Mouse (Mus musculus) kidney, embryonic 16.5 days (tissue): ENCODE data around the gene Nipsnap2. TPM values are rescaled to one million over a fixed set of nuclear protein-coding genes. Genes with fewer than 3 reads are reported as not detected.
"Not testable (repeated sequence)": the region's sequence is repeated elsewhere in the genome, so short reads cannot be mapped to it uniquely, and the experiment has no call there.

Experiments used
- ATAC-seq: fragments of 200-750 bp; cut with Nextera tagmentation; 2 replicates; pipeline ENCODE4 v1.8.0; 2017; ENCODE audit warnings: moderate TSS enrichment; ENCODE audit not compliant: low FRiP score, low TSS enrichment
- H3K27ac ChIP-seq: fragments of 300-500 bp; sonication (generic); 2 replicates; pipeline ENCODE4 v1.5.1; 2014; ENCODE audit warnings: low read length
- H3K27me3 ChIP-seq: fragments of 300-500 bp; sonication (generic); 2 replicates; pipeline ENCODE4 v1.6.1; 2014; ENCODE audit warnings: low read length, control low read depth, mixed read lengths; ENCODE audit not compliant: insufficient read depth
- H3K36me3 ChIP-seq: fragments of 300-500 bp; sonication (generic); 2 replicates; pipeline ENCODE4 v1.6.1; 2014; ENCODE audit warnings: low read length, control low read depth, mixed read lengths; ENCODE audit not compliant: insufficient read depth
- H3K4me1 ChIP-seq: fragments of 300-500 bp; sonication (generic); 2 replicates; pipeline ENCODE4 v1.6.1; 2014; ENCODE audit warnings: low read length, control low read depth, mixed read lengths; ENCODE audit not compliant: insufficient read depth
- H3K4me2 ChIP-seq: fragments of 300-500 bp; sonication (generic); replicated peaks from 2 replicates; pipeline ENCODE4 v1.6.1; 2014; ENCODE audit warnings: low read depth, low read length
- H3K4me3 ChIP-seq: fragments of 300-500 bp; sonication (generic); 2 replicates; pipeline ENCODE4 v1.5.1; 2014; ENCODE audit warnings: mild to moderate bottlenecking, low read length
- H3K9ac ChIP-seq: fragments of 300-500 bp; sonication (generic); replicated peaks from 2 replicates; pipeline ENCODE4 v1.6.1; 2014; ENCODE audit warnings: low read length
- H3K9me3 ChIP-seq: fragments of 300-500 bp; sonication (generic); 2 replicates; pipeline ENCODE4 v1.6.1; 2016; ENCODE audit warnings: low read length, control low read depth
- WGBS: fragments of 180-500 bp; shearing (Covaris S2); extraction: QIAGEN DNeasy Blood & Tissue Kit; methylation state at CpG from one replicate; pipeline ENCODE4 v1.1.7; 2014; 5-methylcytosine and 5-hydroxymethylcytosine counted together
- polyA plus RNA-seq: library from polyadenylated mRNA; unstranded; fragments of >200 nt; fragmentation: Nextera tagmentation; extraction: Ambion mirVana; gene quantifications from 2 replicates; pipeline ENCODE4 v1.2.1, GENCODE M21; 2015

Gene Nipsnap2
- polyA plus RNA-seq, result 152 and 161 TPM in 2 replicates

DNA sequence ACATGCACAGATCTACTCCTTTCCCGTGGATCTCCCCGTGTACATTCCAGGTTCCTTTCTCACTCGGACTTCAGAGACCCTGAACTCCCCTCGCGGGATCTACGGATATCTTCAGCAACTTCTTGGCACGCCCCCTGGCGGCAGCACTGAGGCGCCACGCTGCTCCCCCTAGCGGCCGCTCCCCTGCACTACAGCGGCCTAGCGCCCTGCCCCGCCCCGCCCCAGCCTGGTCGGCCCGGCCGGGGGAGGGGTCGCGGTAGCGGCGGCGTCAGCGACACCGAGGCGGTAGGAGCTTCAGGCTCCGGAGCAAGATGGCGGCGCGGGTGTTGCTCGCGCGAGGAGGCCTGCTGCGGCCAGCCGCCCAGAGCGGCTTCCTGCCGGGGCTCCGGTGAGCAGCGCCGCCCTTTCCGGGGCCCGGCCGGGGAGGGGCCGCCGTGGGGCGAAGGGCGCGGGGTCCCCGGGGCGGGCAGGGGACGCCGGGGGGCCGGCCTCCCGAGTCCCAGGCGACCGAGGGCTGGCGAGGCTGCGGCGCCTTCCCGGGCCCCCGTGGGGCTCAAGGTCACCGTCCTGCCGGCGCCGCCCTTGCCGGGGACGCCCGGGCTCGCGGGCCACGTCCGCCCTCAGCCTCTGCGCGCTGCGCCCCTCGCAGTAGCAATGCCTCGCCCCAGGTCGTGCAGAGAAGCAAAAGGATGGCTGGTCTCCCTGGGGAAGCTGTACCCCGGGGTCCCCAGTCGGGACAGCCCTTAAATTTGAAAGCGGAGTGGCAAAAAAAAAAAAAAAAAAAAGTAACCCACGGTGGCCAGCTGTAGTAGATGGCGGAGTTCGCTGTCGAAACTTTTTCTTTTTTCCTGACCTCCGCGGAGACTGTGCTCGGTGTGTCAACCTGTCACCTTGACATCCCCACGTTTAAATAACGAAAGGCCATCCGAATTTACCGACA is at the start of gene Nipsnap2:
TSS of gene Nipsnap2 (plus strand) at position 230 of the 940 bp plus-strand sequence.
- Histone ChIP-seq H3K27ac (peak within 1 kb of the TSS; percentile 98), H3K9ac (peak within 1 kb of the TSS; percentile 98), H3K27me3 (no peaks in the 10 kb centered on the region), H3K4me3 (peak within 1 kb of the TSS; percentile 79), H3K4me1 (peaks cover 34% of the 10 kb centered on the region), H3K4me2 (peak within 1 kb of the TSS; percentile 60), H3K9me3 (no peaks in the 10 kb centered on the region), H3K36me3 (peaks cover 1% of the 10 kb centered on the region; the same call in 1 of the 2 replicates)
- peak; percentile 95 for ATAC-seq
- under 1% methylated on average over 74 of the region's 93 CpGs for WGBS

DNA sequence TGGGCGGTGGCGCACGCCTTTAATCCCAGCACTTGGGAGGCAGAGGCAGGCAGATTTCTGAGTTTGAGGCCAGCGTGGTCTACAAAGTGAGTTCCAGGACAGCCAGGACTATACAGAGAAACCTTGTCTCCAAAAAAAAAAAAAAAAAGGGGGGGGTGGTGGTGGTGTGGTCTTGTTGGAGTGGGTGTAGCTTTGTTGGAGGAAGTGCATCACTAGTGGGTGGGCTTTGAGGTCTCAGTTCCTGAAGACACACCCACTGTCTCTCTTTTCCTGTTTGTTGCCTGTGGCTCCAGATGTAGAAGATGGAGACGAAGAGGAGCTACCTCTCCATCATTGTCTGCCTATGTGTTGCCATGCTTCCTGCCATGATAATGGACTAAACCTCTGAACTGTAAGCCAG is 39.7 kb upstream of the Nipsnap2 start:
- not testable (repeated sequence) for H3K36me3 ChIP-seq, H3K9ac ChIP-seq, H3K27ac ChIP-seq, H3K4me2 ChIP-seq, H3K4me1 ChIP-seq, H3K9me3 ChIP-seq, H3K27me3 ChIP-seq, H3K4me3 ChIP-seq, ATAC-seq
- 92% methylated on average over 5 of the region's 5 CpGs for WGBS

DNA sequence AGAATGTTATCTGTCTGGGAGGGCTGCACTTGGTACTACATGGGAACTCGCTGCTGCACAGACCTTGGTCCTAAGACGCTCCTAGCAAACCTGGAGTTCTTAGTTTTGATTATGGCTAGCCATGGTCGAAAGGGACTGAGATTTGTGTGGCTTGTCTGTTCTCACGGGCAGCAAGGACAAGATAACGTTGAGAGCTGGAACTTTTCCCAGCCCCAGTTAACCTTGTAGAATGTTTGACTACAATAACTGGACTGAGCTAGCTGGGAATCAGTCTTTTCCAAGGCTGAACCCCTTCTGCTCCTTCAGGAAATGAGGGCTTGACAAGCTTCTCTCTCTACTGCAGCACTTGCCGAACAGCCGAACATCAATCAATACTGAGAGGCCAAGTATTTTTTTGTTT is 37.2 kb upstream of the Nipsnap2 start:
- Histone ChIP-seq H3K4me1 (no peaks in the 10 kb centered on the region), H3K27me3 (no peaks in the 10 kb centered on the region), H3K9ac (no peak overlapping the region), H3K27ac (no peak overlapping the region), H3K4me3 (no peak overlapping the region), H3K4me2 (no peak overlapping the region), H3K36me3 (no peaks in the 10 kb centered on the region), H3K9me3 (no peaks in the 10 kb centered on the region)
- no peak for ATAC-seq
- 74% methylated on average over 7 of the region's 7 CpGs for WGBS

DNA sequence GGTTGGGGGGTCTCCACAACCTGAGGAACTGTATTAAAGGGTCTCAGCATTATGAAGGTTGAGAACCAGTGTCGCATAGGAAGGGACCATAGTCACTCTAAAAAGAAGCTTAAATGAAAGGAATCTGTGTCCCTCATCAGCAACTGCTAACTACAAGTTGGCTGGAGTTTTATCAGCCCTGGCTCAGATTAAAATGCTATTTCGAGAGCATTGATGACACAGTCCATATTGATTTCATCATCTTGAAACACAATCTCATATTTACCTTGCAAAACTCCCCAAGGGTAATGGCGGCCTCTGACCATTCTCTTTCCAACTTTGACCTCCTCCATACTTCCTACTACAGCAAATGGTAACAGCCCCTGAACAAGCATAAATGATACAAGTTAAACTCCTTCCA is 34.3 kb upstream of the Nipsnap2 start:
- no peak overlapping the region for H3K4me2 ChIP-seq
- no peak overlapping the region for H3K4me3 ChIP-seq
- H3K27me3 ChIP-seq, result no peaks in the 10 kb centered on the region
- H3K36me3 ChIP-seq, result no peaks in the 10 kb centered on the region
- H3K9ac ChIP-seq, result no peak overlapping the region
- no peak overlapping the region for H3K27ac ChIP-seq
- no peaks in the 10 kb centered on the region for H3K9me3 ChIP-seq
- no peak for ATAC-seq
- no peaks in the 10 kb centered on the region for H3K4me1 ChIP-seq
- 77% methylated on average over 3 of the region's 3 CpGs for WGBS

DNA sequence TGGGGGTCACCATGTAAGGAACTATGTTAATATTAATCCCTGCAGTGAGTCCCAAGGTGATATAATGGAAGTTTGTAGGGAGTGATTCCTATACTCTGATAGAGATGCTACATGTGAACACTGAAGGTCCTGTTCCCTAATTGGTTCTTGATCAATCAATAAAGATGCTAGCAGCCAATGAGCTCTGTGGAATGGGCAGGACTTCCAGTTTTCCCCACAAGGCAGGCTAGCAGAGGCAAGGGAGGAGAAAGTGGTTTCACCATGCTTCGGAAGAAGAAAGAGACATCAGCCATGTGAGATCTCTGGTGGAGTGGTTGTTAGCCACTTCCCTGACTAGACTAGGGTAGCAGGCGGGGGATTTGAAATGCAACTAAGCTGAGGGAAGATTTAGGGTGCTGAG is 24.4 kb upstream of the Nipsnap2 start:
- H3K36me3 ChIP-seq, result no peaks in the 10 kb centered on the region
- H3K9ac ChIP-seq, result no peak overlapping the region
- no peak overlapping the region for H3K4me3 ChIP-seq
- WGBS, result 24% methylated on average over 2 of the region's 2 CpGs
- H3K27me3 ChIP-seq, result peaks cover 4% of the 10 kb centered on the region; the same call in 1 of the 2 replicates
- H3K4me2 ChIP-seq, result no peak overlapping the region
- H3K4me1 ChIP-seq, result no peaks in the 10 kb centered on the region
- ATAC-seq, result no peak
- H3K27ac ChIP-seq, result no peak overlapping the region
- no peaks in the 10 kb centered on the region for H3K9me3 ChIP-seq

DNA sequence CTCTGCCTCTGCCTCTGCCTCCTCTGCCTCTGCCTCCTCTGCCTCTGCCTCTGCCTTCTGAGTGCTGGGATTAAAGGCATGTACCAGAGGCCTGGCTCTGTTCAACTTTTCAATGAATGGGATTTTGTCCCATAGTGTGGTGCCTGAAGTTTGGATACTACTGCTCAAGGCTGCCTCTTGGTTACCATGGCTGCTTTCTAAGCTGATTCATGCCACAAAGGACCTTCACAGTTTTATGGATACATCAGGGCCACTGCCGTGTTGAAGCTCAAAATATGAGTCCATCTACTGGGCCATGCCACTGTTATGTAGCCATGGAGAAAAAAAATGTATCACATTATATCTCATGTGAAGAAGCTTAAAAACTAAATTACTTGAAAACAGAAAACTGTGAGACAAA is 23.2 kb upstream of the Nipsnap2 start:
- Histone ChIP-seq H3K27ac (no peak overlapping the region), H3K9me3 (no peaks in the 10 kb centered on the region), H3K27me3 (peaks cover 4% of the 10 kb centered on the region; the same call in 1 of the 2 replicates), H3K4me3 (no peak overlapping the region), H3K4me2 (no peak overlapping the region), H3K36me3 (no peaks in the 10 kb centered on the region), H3K4me1 (no peaks in the 10 kb centered on the region), H3K9ac (no peak overlapping the region)
- 88% methylated on average over 1 of the region's 1 CpGs for WGBS
- no peak for ATAC-seq

DNA sequence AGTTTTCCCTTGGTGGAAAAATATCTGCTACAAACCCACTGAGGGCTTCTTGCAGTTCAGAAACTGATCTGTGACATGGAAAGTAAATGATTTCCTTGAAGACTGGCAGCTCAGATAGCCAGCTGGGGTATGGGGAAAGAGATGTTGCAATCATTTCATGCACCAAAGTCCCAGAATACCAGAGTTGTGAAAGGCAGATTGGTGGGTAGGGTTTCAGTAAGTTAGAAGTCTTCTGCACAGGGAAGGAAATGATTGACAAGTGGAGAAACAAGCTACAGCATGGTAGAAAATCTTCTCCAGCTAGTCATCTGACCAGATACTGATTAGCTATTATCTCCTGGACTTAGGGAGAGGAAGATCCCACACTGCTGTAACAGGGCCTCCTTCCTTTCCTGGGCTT is 21.5 kb upstream of the Nipsnap2 start:
- H3K4me2 ChIP-seq, result no peak overlapping the region
- ATAC-seq, result no peak

DNA sequence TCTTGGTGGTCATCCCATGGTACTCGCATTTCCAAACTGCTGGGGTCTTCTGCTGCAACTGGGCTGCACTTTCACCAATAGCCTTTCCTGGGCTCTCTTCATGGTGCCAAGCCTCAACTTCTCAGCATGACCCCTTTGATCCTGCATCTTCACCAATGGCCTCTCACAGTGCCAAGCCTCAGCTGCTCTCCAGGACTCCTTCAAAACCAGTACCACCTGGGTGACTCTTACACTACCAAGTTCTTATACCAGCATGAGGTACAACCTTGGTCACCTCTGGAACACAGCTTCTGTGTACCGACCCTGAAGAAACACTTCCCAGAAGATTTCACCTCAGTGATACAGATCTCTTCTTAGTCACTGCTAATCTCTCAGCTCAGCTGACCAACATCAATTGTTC is 16.5 kb upstream of the Nipsnap2 start, which contains the start of gene Sept14:
TSS of gene Sept14 (minus strand) at position 101 of the 400 bp plus-strand sequence.
- Histone ChIP-seq H3K4me2 (no peak within 1 kb of the TSS), H3K27me3 (no peaks in the 10 kb centered on the region), H3K4me3 (no peak within 1 kb of the TSS), H3K36me3 (no peaks in the 10 kb centered on the region), H3K9ac (no peak within 1 kb of the TSS), H3K9me3 (no peaks in the 10 kb centered on the region), H3K4me1 (no peaks in the 10 kb centered on the region), H3K27ac (no peak within 1 kb of the TSS)
- WGBS, result 74% methylated on average over 2 of the region's 2 CpGs
- no peak for ATAC-seq

More for the DNA sequence above, 21.5 kb upstream of the Nipsnap2 start:
- Histone ChIP-seq H3K27ac (no peak overlapping the region), H3K4me3 (no peak overlapping the region), H3K9ac (no peak overlapping the region), H3K27me3 (peaks cover 4% of the 10 kb centered on the region; the same call in 1 of the 2 replicates), H3K36me3 (no peaks in the 10 kb centered on the region), H3K9me3 (no peaks in the 10 kb centered on the region), H3K4me1 (no peaks in the 10 kb centered on the region)

DNA sequence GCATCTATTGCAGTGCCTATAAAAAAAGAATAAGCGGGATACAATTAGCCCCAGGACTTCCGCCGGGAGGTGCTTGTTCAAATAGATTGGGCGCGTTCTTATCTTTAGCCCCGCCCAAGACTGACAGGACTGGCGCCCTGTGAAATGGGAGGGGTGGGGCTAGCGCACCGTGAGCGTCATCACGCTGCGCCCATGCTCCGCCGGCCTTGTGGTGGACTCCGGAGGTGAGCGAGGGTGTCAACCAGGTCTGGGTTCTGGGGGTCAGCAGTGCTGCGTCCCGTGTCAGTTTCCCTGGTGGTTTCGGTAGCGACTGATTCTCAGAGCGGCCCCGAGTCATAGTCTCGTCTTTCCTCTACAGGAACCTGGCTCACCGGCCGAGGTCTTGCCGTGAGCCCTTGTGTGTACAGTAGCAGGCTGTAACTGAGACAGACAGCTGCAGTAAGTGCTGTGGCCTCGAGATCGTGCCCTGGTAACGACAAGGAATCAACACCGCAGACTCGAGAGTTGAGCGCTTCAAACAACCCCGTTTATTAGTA is 9.5 kb upstream of the Nipsnap2 start, which contains the start of gene Mrps17:
TSS of gene Mrps17 (plus strand) at position 172 of the 536 bp plus-strand sequence.
- Histone ChIP-seq H3K36me3 (peaks cover 31% of the 10 kb centered on the region), H3K27ac (no peak within 1 kb of the TSS; the same call in 1 of the 2 replicates), H3K4me2 (peak within 1 kb of the TSS; percentile 84), H3K4me1 (peaks cover 8% of the 10 kb centered on the region), H3K9me3 (no peaks in the 10 kb centered on the region), H3K27me3 (no peaks in the 10 kb centered on the region), H3K4me3 (peak within 1 kb of the TSS; percentile 78), H3K9ac (peak within 1 kb of the TSS; percentile 78)
- ATAC-seq, result peak; percentile 97
- WGBS, result under 1% methylated on average over 33 of the region's 33 CpGs

DNA sequence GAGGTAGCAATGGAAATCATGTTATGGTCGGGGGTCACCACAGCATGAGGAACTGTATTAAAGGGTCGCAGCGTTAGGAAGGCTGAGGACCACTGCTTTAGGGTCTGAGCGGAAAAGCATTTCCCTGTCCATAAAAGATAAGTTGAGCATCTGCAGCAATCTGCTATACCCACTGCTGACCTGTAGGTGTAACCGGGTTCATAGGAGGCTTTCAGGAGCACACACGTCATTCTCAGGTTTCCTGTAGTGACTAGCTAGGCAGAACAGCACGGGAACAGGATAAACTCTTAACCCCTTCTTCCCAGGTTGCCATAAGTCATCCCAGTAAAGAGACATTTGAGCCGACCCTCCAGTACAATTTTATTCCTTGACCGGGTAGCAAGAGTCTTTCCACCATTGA is 7.8 kb upstream of the Nipsnap2 start:
- no peak overlapping the region for H3K27ac ChIP-seq
- H3K9ac ChIP-seq, result no peak overlapping the region
- no peak overlapping the region for H3K4me2 ChIP-seq
- ATAC-seq, result no peak
- H3K4me3 ChIP-seq, result no peak overlapping the region
- 71% methylated on average over 9 of the region's 9 CpGs for WGBS
- no peaks in the 10 kb centered on the region for H3K9me3 ChIP-seq
- H3K36me3 ChIP-seq, result peaks cover 31% of the 10 kb centered on the region
- H3K27me3 ChIP-seq, result no peaks in the 10 kb centered on the region
- peaks cover 12% of the 10 kb centered on the region for H3K4me1 ChIP-seq
